Mouse (Mus musculus) neutrophil, adult 59 days (primary cell): ENCODE data around the gene Lhfpl1. TPM values are rescaled to one million over a fixed set of nuclear protein-coding genes. Genes with fewer than 3 reads are reported as not detected.

ENCODE experiments used
- total RNA-seq, 2 experiments: library from RNA; stranded (reverse); gene quantifications; 1 replicate in 1 of 2; 2 replicates in 1 of 2; pipeline ENCODE4 v1.2.4; 2023

The Lhfpl1 gene
- not detected for total RNA-seq

DNA sequence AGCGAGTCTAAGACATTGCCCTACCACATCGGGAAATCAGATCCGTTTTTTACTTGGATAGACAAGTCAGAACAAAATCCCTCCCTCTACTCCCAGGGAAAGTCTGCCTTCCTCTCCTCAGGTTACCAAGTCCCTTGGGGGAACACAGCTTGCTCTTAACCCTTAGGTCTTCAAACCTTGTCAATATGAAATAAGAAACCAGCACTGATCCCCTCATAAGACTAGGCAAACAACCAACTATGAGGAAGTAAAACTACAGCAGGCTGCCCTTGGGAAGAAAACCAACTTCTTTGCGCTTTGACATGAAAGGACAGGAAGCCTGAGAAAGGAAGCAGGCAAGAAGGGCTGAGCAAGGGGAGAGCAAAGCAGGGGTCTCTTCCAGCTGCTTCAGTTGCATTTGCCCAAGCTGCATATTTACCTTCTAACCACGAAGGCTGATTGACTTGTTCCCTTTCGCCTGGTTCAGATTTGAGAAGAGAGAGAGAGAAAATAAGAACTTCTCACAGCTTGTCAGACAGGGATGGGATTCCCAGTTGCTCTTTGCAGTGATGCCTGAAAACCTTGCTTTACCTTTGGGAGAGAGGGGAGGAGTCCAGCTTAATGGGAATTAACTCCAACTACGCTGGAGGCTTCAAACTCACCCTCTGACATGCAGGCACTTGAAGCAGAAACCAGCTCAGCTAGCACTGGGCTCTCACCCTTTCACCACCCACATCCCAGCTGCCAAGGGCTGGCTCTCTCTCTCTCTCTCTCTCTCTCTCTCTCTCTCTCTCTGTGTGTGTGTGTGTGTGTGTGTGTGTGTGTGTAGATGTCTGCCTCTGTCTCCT, at the start of gene Lhfpl1:
Gene Lhfpl1 (minus strand): TSS at position 713 of the 827 bp plus-strand sequence.

Other genes with a start within 250 kb of the Lhfpl1 start
- gene Amot, start 156.1 kb upstream of the Lhfpl1 start, total RNA-seq, result 1 to 10 TPM; 1.6 to 2.6 TPM